Mouse (Mus musculus) kidney, postnatal 0 days (tissue): ENCODE data around the gene Anxa4. TPM values are rescaled to one million over a fixed set of nuclear protein-coding genes. Genes with fewer than 3 reads are reported as not detected.

Experiments
- ATAC-seq: fragments of 200-750 bp; cut with Nextera tagmentation; replicated peaks from 2 replicates; pipeline ENCODE4 v1.8.0; 2017; ENCODE audit warnings: low read depth, moderate number of reproducible peaks, moderate TSS enrichment, moderate library complexity; ENCODE audit not compliant: low FRiP score
- DNase-seq: peaks from one replicate; pipeline ENCODE4 v3.0.0-alpha.2; 2016; ENCODE audit warnings: low spot score
- H3K27ac ChIP-seq: fragments of 300-500 bp; sonication (generic); 2 replicates; pipeline ENCODE4 v1.5.1; 2014; ENCODE audit warnings: mild to moderate bottlenecking
- H3K27me3 ChIP-seq: fragments of 300-500 bp; sonication (generic); 2 replicates; pipeline ENCODE4 v1.6.1; 2014; ENCODE audit warnings: low read length, mixed read lengths; ENCODE audit not compliant: insufficient read depth
- H3K36me3 ChIP-seq: fragments of 300-500 bp; sonication (generic); 2 replicates; pipeline ENCODE4 v1.6.1; 2014; ENCODE audit warnings: low read length, mixed read lengths; ENCODE audit not compliant: insufficient read depth
- H3K4me1 ChIP-seq: fragments of 300-500 bp; sonication (generic); replicated peaks from 2 replicates; pipeline ENCODE4 v1.6.1; 2014; ENCODE audit warnings: antibody characterized with exemption, low read length, mixed read lengths; ENCODE audit not compliant: insufficient read depth
- H3K4me2 ChIP-seq: fragments of 300-500 bp; sonication (generic); 2 replicates; pipeline ENCODE4 v1.6.1; 2014; ENCODE audit warnings: mild to moderate bottlenecking, low read length, moderate library complexity, mixed read lengths
- H3K4me3 ChIP-seq: fragments of 300-500 bp; sonication (generic); replicated peaks from 2 replicates; pipeline ENCODE4 v1.5.1; 2014; ENCODE audit warnings: low read depth, low read length
- H3K9ac ChIP-seq: fragments of 300-500 bp; sonication (generic); 2 replicates; pipeline ENCODE4 v1.6.1; 2014; ENCODE audit warnings: low read depth, low read length
- H3K9me3 ChIP-seq: fragments of 300-500 bp; sonication (generic); replicated peaks from 2 replicates; pipeline ENCODE4 v1.6.1; 2016; ENCODE audit warnings: low read length, inconsistent platforms, mixed read lengths
- CTCF ChIP-seq: IDR thresholded peaks from 2 replicates; pipeline ENCODE4 v1.5.1; 2016; ENCODE audit warnings: antibody characterized with exemption, low read depth, mild to moderate bottlenecking, moderate library complexity
- WGBS: fragments of 180-500 bp; shearing (Covaris S2); extraction: QIAGEN DNeasy Blood & Tissue Kit; methylation state at CpG from one replicate; pipeline ENCODE4 v1.1.7; 2014; 5-methylcytosine and 5-hydroxymethylcytosine counted together
- polyA plus RNA-seq: library from polyadenylated mRNA; unstranded; fragments of >200 nt; fragmentation: Nextera tagmentation; extraction: Ambion mirVana; gene quantifications from 2 replicates; pipeline ENCODE4 v1.2.1, GENCODE M21; 2015

Gene Anxa4
- polyA plus RNA-seq, 1 experiment from 2014 or later = 76.3 TPM

GRCm38 (mm10) chr6:86733183-86733876, 60.1 kb downstream of the Anxa4 start, which contains the start of gene Gmcl1:
TSS of gene Gmcl1 (minus strand) at chr6:86733383.
- Histone ChIP-seq H3K4me2 (peak within 1 kb of the TSS; percentile 98), H3K4me1 (peaks cover 6% of the 10 kb centered on the region; the same call in 1 of the 2 replicates), H3K27ac (peak within 1 kb of the TSS; percentile 38), H3K9me3 (no peaks in the 10 kb centered on the region), H3K27me3 (no peaks in the 10 kb centered on the region), H3K9ac (peak within 1 kb of the TSS; percentile 70), H3K36me3 (no peaks in the 10 kb centered on the region), H3K4me3 (peak within 1 kb of the TSS; percentile 87)
- WGBS = under 1% methylated on average over 51 of the region's 59 CpGs
- DNase-seq = peak; percentile 97
- TF ChIP-seq CTCF = no peak
- ATAC-seq = peak; percentile 93

GRCm38 (mm10) chr6:86732276-86733173, 60.9 kb downstream of the Anxa4 start:
- no peaks in the 10 kb centered on the region for H3K9me3 ChIP-seq
- DNase-seq = peak; percentile 36
- peak overlapping the region; percentile 87 for H3K4me3 ChIP-seq
- peak overlapping the region; percentile 32 for H3K27ac ChIP-seq
- H3K9ac ChIP-seq = peak overlapping the region; percentile 70
- TF ChIP-seq CTCF = no peak
- H3K27me3 ChIP-seq = no peaks in the 10 kb centered on the region
- ATAC-seq = peak; percentile 55
- peaks cover 6% of the 10 kb centered on the region; the same call in 1 of the 2 replicates for H3K4me1 ChIP-seq
- H3K36me3 ChIP-seq = no peaks in the 10 kb centered on the region
- H3K4me2 ChIP-seq = peak overlapping the region; percentile 98
- under 1% methylated on average over 62 of the region's 62 CpGs for WGBS

GRCm38 (mm10) chr6:86728711-86729110, 64.7 kb downstream of the Anxa4 start:
- Histone ChIP-seq H3K4me3 (no peak overlapping the region), H3K36me3 (no peaks in the 10 kb centered on the region; the same call in 1 of the 2 replicates), H3K9ac (no peak overlapping the region), H3K4me1 (0 out of 2 replicates have a peak, but pooled peaks cover under 1% of the 10 kb centered on the region), H3K27me3 (no peaks in the 10 kb centered on the region), H3K9me3 (no peaks in the 10 kb centered on the region), H3K27ac (no peak overlapping the region), H3K4me2 (no peak overlapping the region)
- DNase-seq = no peak
- no peak for ATAC-seq
- 93% methylated on average over 5 of the region's 5 CpGs for WGBS
- TF ChIP-seq CTCF = no peak

- Histone ChIP-seq H3K9me3 (no peaks in the 10 kb centered on the region), H3K36me3 (peaks cover 5% of the 10 kb centered on the region; the same call in 1 of the 2 replicates), H3K9ac (no peak overlapping the region), H3K4me1 (no peaks in the 10 kb centered on the region), H3K27ac (no peak overlapping the region), H3K4me2 (no peak overlapping the region), H3K27me3 (no peaks in the 10 kb centered on the region), H3K4me3 (no peak overlapping the region)
- DNase-seq (peak; percentile 52), ATAC-seq (no peak)
- TF ChIP-seq CTCF = no peak
- WGBS = 41% methylated on average over 3 of the region's 3 CpGs
Observed at GRCm38 (mm10) chr6:86721977-86722376, 71.4 kb downstream of the Anxa4 start.

- 0 out of 2 replicates have a peak, but pooled peaks cover 19% of the 10 kb centered on the region for H3K36me3 ChIP-seq
- ATAC-seq = no peak
Observed at GRCm38 (mm10) chr6:86708072-86708774, 85.2 kb downstream of the Anxa4 start.

GRCm38 (mm10) chr6:86702577-86702976, 90.8 kb downstream of the Anxa4 start:
- Histone ChIP-seq H3K4me2 (no peak overlapping the region), H3K36me3 (peaks cover 50% of the 10 kb centered on the region), H3K9ac (no peak overlapping the region), H3K27ac (no peak overlapping the region), H3K4me1 (no peaks in the 10 kb centered on the region), H3K27me3 (no peaks in the 10 kb centered on the region), H3K9me3 (no peaks in the 10 kb centered on the region), H3K4me3 (no peak overlapping the region)
- ATAC-seq = no peak
- TF ChIP-seq CTCF = no peak
- WGBS = 87% methylated on average over 9 of the region's 9 CpGs
- no peak for DNase-seq

More at GRCm38 (mm10) chr6:86708072-86708774, 85.2 kb downstream of the Anxa4 start:
- H3K9ac ChIP-seq = no peak overlapping the region
- no peaks in the 10 kb centered on the region for H3K4me1 ChIP-seq
- WGBS = 86% methylated on average over 4 of the region's 4 CpGs
- H3K4me2 ChIP-seq = no peak overlapping the region
- H3K4me3 ChIP-seq = no peak overlapping the region
- no peaks in the 10 kb centered on the region for H3K27me3 ChIP-seq
- no peak for DNase-seq
- no peaks in the 10 kb centered on the region for H3K9me3 ChIP-seq
- H3K27ac ChIP-seq = no peak overlapping the region
- no peak for TF ChIP-seq CTCF
